Mouse (Mus musculus) limb, embryonic 12.5 days (tissue): Measurements from ENCODE around the gene Pknox2. TPM values are rescaled to one million over a fixed set of nuclear protein-coding genes. Genes with fewer than 3 reads are reported as not detected.

ENCODE experiments used
- ATAC-seq: fragments of 200-750 bp; cut with Nextera tagmentation; 2 replicates; pipeline ENCODE4 v1.8.0; 2017; ENCODE audit warnings: low read depth, moderate TSS enrichment; ENCODE audit not compliant: insufficient number of reproducible peaks, insufficient read depth, low FRiP score, low TSS enrichment
- H3K27ac ChIP-seq: fragments of 300-500 bp; sonication (generic); 2 replicates; pipeline ENCODE4 v1.5.1; 2016; ENCODE audit warnings: mild to moderate bottlenecking, moderate library complexity
- H3K27me3 ChIP-seq: fragments of 300-500 bp; sonication (generic); 2 replicates; pipeline ENCODE4 v1.6.1; 2016; ENCODE audit warnings: mild to moderate bottlenecking, moderate library complexity
- H3K36me3 ChIP-seq: fragments of 300-500 bp; sonication (generic); 2 replicates; pipeline ENCODE4 v1.6.1; 2016; ENCODE audit warnings: mild to moderate bottlenecking, moderate library complexity
- H3K4me1 ChIP-seq: fragments of 300-500 bp; sonication (generic); replicated peaks from 2 replicates; pipeline ENCODE4 v1.6.1; 2016
- H3K4me2 ChIP-seq: fragments of 300-500 bp; sonication (generic); 2 replicates; pipeline ENCODE4 v1.6.1; 2016; ENCODE audit warnings: mild to moderate bottlenecking, moderate library complexity
- H3K4me3 ChIP-seq: fragments of 300-500 bp; sonication (generic); replicated peaks from 2 replicates; pipeline ENCODE4 v1.5.1; 2016; ENCODE audit warnings: mild to moderate bottlenecking
- H3K9ac ChIP-seq: fragments of 300-500 bp; sonication (generic); replicated peaks from 2 replicates; pipeline ENCODE4 v1.6.1; 2016; ENCODE audit warnings: mild to moderate bottlenecking, moderate library complexity
- H3K9me3 ChIP-seq: fragments of 300-500 bp; sonication (generic); 2 replicates; pipeline ENCODE4 v1.6.1; 2016; ENCODE audit warnings: mild to moderate bottlenecking, moderate library complexity
- WGBS: fragments of 180-500 bp; shearing (Covaris S2); methylation state at CpG from one replicate; pipeline ENCODE4 v1.1.7; 2016; 5-methylcytosine and 5-hydroxymethylcytosine counted together
- polyA plus RNA-seq: library from polyadenylated mRNA; unstranded; fragments of >200 nt; fragmentation: Nextera tagmentation; extraction: Ambion mirVana; gene quantifications from 2 replicates; pipeline ENCODE4 v1.2.1, GENCODE M21; 2016

The Pknox2 gene
- polyA plus RNA-seq, 1 experiment from 2014 or later, result 15.5 TPM

DNA sequence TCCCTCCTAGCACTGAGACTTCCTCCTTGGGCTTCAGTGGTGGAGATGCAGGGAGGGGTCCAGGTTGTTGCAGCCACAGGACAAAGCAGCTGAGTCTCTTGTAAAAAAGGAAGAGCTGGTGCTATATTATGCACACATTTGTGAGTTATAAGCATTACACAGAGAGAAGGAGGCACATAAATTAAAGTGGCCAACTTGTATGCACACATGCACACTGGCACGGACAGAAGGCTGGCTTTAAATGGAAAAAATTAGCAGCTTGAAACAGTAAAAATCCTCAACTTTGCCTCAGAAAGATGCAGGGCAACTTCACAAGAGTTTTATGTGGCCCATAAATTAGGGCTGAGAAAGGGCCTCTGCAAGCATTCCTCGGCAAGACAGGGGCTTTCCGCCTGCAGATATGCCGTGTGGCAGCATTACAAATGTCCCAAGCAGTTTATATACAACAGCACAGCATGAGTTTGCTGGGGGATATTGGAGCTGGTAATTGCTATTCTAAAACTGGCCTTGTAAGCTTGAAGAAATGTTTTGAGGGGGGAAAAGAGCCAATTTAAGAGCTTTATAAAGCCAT lies 25.4 kb downstream of the Pknox2 start:
- Histone ChIP-seq H3K4me2 (peak overlapping the region; percentile 28; the same call in 1 of the 2 replicates), H3K9ac (no peak overlapping the region), H3K36me3 (no peaks in the 10 kb centered on the region), H3K27ac (peak overlapping the region; percentile 71), H3K27me3 (peaks cover 71% of the 10 kb centered on the region), H3K4me1 (peaks cover 62% of the 10 kb centered on the region), H3K4me3 (no peak overlapping the region), H3K9me3 (no peaks in the 10 kb centered on the region)
- WGBS, result 3% methylated on average over 4 of the region's 4 CpGs
- peak; percentile 46; the same call in 1 of the 2 replicates for ATAC-seq

DNA sequence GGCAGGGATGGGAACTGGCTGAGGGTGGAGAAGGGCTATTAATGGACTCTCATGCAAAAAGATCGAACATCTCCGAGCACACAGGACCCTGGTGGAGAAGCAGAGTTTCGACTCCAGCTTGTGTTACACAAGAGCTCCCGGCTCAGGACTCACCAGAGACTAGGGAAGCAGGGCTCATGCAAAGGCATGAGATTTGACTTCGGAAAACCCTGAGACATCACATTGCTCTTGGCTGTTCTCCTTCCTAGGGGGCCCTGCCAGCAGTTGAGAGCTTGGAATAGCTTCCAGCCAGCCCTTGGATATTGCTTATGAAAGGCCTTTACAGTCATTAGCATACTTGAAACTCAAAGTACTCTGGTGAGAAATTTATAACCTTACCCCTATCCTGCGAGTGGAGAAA lies 26.4 kb downstream of the Pknox2 start:
- ATAC-seq, result no peak
- Histone ChIP-seq H3K9ac (no peak overlapping the region), H3K4me1 (peaks cover 67% of the 10 kb centered on the region), H3K27me3 (peaks cover 72% of the 10 kb centered on the region), H3K27ac (no peak overlapping the region), H3K36me3 (no peaks in the 10 kb centered on the region), H3K9me3 (no peaks in the 10 kb centered on the region), H3K4me3 (no peak overlapping the region), H3K4me2 (no peak overlapping the region)
- whole genome bisulfite sequencing, result 71% methylated on average over 6 of the region's 6 CpGs

DNA sequence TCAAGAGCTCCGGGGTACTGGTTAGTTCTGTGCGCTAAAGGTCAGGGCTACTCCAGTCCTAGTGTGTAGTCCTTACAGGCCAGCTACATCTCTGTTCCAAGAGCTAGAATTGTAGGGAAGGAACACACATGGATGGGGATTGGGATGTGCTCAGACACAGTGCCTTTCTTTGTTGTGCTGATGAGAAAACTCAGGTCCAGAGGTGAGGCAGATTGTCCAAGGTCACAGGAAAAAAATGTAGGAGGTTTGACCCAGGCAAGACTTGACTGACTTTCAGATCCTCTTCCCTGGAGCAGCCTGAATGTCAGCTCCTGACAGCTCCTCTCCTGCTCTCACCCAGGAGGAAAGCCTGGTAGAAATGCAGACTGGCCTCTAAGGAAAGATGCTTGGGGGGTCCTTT lies 29.7 kb downstream of the Pknox2 start:
- Histone ChIP-seq H3K4me2 (no peak overlapping the region), H3K36me3 (no peaks in the 10 kb centered on the region), H3K4me1 (peaks cover 61% of the 10 kb centered on the region), H3K27me3 (peaks cover 61% of the 10 kb centered on the region), H3K4me3 (no peak overlapping the region), H3K27ac (no peak overlapping the region), H3K9me3 (no peaks in the 10 kb centered on the region), H3K9ac (no peak overlapping the region)
- no peak for ATAC-seq
- WGBS, result 91% methylated on average over 2 of the region's 2 CpGs

DNA sequence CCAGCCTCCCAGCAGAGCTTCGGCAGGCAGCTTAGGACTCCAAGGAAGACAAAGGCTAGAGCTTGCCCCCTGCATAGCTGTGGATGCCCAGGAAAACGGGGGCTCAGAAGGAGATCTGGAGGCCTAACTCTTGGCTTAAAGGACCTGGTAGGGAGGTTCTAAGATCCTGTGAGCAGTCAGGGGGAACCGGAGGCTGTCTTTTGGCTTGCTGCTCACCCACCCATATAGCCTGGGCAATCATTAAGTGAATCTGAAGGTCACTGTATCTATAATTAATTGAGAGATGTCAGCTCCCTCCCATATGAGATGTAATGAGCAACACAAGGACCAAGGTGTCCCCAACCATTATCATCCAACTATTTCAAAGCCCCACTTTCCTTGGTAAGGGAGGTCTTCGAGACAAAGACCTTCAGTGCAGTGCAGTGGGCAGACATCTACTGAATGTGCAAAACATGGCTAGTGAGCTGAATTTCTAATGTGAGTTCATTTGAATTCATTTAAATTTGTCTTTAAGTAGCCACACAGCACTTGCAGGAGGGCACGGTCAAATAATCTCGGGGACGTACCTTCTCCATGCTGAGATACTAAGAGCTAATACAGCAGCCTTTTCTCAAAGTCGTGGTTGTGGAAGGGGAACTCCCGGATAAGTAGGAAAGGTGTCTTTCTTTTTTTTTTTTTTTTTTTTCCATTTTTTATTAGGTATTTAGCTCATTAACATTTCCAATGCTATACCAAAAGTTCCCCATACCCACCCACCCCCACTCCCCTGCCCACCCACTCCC lies 30.4 kb downstream of the Pknox2 start:
- no peak overlapping the region for H3K27ac ChIP-seq
- ATAC-seq, result no peak
- peaks cover 56% of the 10 kb centered on the region for H3K4me1 ChIP-seq

DNA sequence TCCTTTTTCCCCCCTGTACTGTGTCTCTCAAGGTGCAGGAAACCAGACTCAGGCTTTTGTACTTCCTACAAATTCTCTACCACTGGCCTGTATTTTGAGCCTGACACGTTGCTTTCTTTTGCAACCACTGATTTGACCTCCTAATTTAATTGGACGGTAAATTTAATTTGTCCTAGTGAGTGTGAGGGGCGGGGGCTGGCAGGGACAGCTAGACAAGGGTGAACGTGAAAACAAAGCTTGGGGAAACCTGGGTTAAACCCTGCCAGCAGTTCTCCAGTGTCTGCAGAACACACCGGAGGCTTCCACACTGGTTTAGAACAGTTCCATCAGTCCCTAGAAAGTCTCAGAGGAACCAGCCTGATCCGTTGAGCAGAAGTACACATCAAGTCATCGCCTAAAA lies 31.4 kb downstream of the Pknox2 start:
- Histone ChIP-seq H3K27me3 (peaks cover 55% of the 10 kb centered on the region), H3K27ac (no peak overlapping the region; the same call in 1 of the 2 replicates), H3K4me1 (peaks cover 47% of the 10 kb centered on the region), H3K4me3 (no peak overlapping the region), H3K9ac (no peak overlapping the region), H3K36me3 (no peaks in the 10 kb centered on the region), H3K4me2 (no peak overlapping the region), H3K9me3 (no peaks in the 10 kb centered on the region)
- no peak for ATAC-seq
- 54% methylated on average over 7 of the region's 7 CpGs for WGBS

More for the DNA sequence above, 30.4 kb downstream of the Pknox2 start:
- peaks cover 57% of the 10 kb centered on the region for H3K27me3 ChIP-seq
- WGBS, result 86% methylated on average over 9 of the region's 9 CpGs
- H3K9me3 ChIP-seq, result no peaks in the 10 kb centered on the region
- H3K36me3 ChIP-seq, result no peaks in the 10 kb centered on the region
- no peak overlapping the region for H3K4me2 ChIP-seq
- no peak overlapping the region for H3K4me3 ChIP-seq
- no peak overlapping the region for H3K9ac ChIP-seq

DNA sequence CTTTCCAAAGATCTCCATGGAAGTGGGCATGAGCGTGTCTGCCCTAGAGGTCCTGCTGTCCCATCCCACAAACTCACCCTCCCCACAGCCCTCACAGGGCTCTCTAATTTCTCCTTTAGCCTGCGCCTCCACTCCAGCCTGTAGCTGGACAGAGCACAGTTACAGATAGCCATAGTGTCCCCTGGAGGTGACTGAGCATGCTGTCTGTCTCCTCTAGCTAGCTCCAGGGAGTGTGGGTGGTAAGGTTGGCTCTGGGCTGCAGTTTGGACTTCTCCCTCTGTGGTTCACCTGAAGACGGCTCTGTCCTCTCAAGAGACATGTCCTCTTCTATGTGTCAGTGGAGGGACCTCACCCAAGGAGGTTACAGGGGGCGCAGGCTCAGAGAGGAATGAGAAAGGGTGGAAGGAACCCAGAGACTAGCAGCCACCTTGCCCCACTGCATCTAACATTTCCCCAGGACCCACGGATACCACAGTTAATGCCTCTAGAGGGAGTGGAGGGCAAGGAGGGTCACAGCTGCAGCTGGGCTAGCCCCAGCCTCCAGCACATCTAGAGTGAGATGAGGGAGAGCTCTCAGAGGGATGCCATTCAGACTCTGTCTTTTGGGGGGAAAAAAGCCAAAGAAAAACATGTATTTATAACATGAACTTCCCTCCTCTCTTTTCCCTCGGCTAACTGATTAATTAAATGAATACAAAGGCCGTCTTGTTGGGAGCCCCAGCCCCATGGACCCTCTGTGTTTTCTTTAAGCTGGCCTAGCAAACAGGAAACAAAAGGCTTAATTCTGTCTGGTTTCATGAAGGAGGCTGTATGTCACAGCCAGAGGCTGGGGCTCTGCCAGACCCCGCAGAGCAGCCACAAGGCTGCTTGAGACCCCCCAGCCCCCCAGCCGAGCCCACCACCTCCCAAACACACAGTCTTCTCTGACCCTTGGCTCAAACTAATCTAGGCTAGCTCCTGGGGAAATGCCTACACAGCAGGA lies 32.6 kb downstream of the Pknox2 start:
- Histone ChIP-seq H3K9me3 (no peaks in the 10 kb centered on the region), H3K27ac (peak overlapping the region; percentile 79), H3K4me2 (no peak overlapping the region; the same call in 1 of the 2 replicates), H3K9ac (no peak overlapping the region), H3K27me3 (peaks cover 54% of the 10 kb centered on the region), H3K36me3 (no peaks in the 10 kb centered on the region), H3K4me1 (peaks cover 38% of the 10 kb centered on the region), H3K4me3 (no peak overlapping the region)
- 32% methylated on average over 9 of the region's 9 CpGs for WGBS
- peak; percentile 70; the same call in 1 of the 2 replicates for ATAC-seq

DNA sequence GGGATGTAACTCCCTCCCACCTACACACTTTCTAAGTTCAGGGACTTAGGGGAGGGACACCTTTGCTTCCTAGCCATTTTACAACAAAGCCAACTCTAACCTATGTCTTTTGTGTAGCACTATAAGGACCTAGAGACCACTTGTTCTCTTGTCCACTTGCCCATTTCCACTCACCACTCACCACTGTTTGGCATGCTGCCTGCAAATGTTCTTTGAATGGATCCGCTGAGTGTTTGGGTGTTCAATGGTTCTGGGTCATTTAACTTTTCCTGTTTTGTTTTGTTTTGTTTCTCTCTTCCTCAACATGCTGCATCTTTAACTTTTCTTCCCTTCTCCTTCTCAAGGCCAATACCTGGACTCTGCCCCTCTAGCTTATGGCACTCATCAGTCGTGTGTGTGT lies 39.7 kb downstream of the Pknox2 start:
- H3K9ac ChIP-seq, result no peak overlapping the region
- ATAC-seq, result no peak
- peaks cover 14% of the 10 kb centered on the region for H3K4me1 ChIP-seq
- H3K27ac ChIP-seq, result no peak overlapping the region
- no peaks in the 10 kb centered on the region for H3K36me3 ChIP-seq
- H3K9me3 ChIP-seq, result no peaks in the 10 kb centered on the region
- H3K4me2 ChIP-seq, result no peak overlapping the region
- H3K27me3 ChIP-seq, result peaks cover 20% of the 10 kb centered on the region
- H3K4me3 ChIP-seq, result no peak overlapping the region
- WGBS, result 81% methylated on average over 2 of the region's 2 CpGs

DNA sequence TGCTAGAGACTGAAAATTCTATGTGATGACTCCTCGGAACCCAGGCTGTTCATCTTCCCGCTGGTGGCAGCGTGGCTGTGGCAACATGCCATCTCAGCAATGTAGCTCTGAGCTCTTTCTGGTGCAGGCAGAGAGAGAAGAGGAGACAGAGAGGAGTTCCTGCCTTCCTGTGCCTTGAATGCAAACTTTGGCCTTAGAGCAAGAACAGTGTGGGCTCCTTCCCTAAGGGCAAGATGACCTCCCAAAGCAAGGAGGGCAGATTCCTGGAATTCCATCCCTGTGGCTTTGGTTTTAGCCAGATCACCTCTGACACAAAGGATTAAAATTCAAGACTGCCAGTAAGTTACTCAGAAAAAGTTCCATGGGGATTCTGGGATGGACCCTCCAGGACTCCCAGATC lies 40.4 kb downstream of the Pknox2 start:
- H3K36me3 ChIP-seq, result no peaks in the 10 kb centered on the region
- peaks cover 20% of the 10 kb centered on the region for H3K27me3 ChIP-seq
- no peak overlapping the region for H3K4me2 ChIP-seq
- H3K4me1 ChIP-seq, result peaks cover 15% of the 10 kb centered on the region
- H3K4me3 ChIP-seq, result no peak overlapping the region
- no peak overlapping the region for H3K9ac ChIP-seq
- ATAC-seq, result no peak
- 79% methylated on average over 3 of the region's 3 CpGs for WGBS
- H3K27ac ChIP-seq, result no peak overlapping the region
- H3K9me3 ChIP-seq, result no peaks in the 10 kb centered on the region

DNA sequence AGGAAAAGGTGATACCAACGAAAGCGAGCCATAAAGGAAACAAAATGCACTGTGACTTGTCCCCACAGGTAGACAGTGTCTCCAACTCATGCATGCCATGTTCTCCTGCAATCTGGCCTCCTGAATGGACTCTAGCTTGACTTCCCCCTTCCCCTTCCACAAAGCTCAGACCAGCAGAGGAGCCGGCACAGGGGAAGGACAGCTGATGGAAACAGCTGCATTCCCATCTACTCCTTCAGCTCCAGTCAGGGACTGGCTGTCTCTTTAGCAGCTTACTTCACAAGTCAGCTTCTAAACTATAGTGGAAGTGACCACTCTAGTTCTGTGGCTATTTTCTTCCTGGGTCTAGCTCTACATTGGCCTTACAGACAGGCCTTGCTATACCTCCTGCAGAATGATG lies 43.0 kb downstream of the Pknox2 start:
- 72% methylated on average over 3 of the region's 3 CpGs for WGBS
- Histone ChIP-seq H3K4me3 (no peak overlapping the region), H3K27ac (no peak overlapping the region), H3K4me1 (peaks cover 27% of the 10 kb centered on the region), H3K9ac (no peak overlapping the region), H3K36me3 (no peaks in the 10 kb centered on the region), H3K4me2 (no peak overlapping the region), H3K27me3 (peaks cover 5% of the 10 kb centered on the region), H3K9me3 (no peaks in the 10 kb centered on the region)
- ATAC-seq, result no peak

DNA sequence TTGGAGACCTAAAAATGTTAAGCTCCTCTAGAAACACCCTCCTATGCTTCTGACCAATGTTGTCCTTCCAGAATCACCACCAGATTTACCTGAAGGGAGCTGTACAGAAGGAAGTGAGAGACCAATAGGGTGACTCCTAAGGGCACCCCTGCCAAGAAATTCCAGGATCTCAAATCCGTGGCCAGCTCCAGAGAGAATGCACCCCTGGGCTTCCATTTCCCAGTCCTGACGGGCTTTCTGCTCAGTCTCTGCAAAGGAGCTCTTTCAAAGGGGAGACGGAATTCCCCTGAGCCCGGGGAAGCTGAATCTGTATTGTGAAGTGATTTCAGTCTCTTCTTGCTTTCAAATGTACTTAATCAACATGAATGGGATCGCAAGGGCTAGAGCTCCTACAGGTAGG lies 43.4 kb downstream of the Pknox2 start:
- no peaks in the 10 kb centered on the region for H3K36me3 ChIP-seq
- H3K4me2 ChIP-seq, result no peak overlapping the region
- no peaks in the 10 kb centered on the region for H3K9me3 ChIP-seq
- ATAC-seq, result no peak
- H3K9ac ChIP-seq, result no peak overlapping the region
- H3K4me3 ChIP-seq, result no peak overlapping the region
- no peak overlapping the region for H3K27ac ChIP-seq
- 67% methylated on average over 5 of the region's 5 CpGs for WGBS
- peaks cover 5% of the 10 kb centered on the region for H3K27me3 ChIP-seq
- peaks cover 27% of the 10 kb centered on the region for H3K4me1 ChIP-seq
